ENCODE assay signal across 16 mouse cellular contexts in genomic region chr16:55435139-55435968, GRCm38 (mm10).
DNase-seq lines count a peak whose midpoint lies in the region; ATAC-seq lines count a peak whose summit lies in the region.
"Had no signal": no experiment of that assay in that cellular context is flagged by ENCODE, and none has a peak within 500 bp of the region (broad histone marks: within the 10 kb centered on the region; RNA-seq: fewer than 3 reads in every experiment).

No protein-coding gene starts in this region.

- H3K4me1 ChIP-seq in forebrain, embryonic 15.5 days = peaks cover 7% of the 10 kb centered on the region; the same call in 1 of the 2 replicates
- peaks cover 3% of the 10 kb centered on the region for H3K4me1 ChIP-seq in forebrain, embryonic 12.5 days
- H3K4me1 ChIP-seq in neural tube, embryonic 13.5 days (replicated peaks) = peaks cover 10% of the 10 kb centered on the region
- H3K4me1 ChIP-seq in neural tube, embryonic 15.5 days = no peaks in the 10 kb centered on the region
- H3K4me1 ChIP-seq: limb, embryonic 15.5 days had no signal

- H3K4me2 ChIP-seq in forebrain, embryonic 15.5 days (replicated peaks) = no peak overlapping the region
- H3K4me2 ChIP-seq in forebrain, embryonic 12.5 days = no peak overlapping the region
- H3K4me2 ChIP-seq in neural tube, embryonic 13.5 days = no peak overlapping the region
- no peak overlapping the region for H3K4me2 ChIP-seq in neural tube, embryonic 15.5 days
- H3K4me2 ChIP-seq: limb, embryonic 15.5 days had no signal

- no peaks in the 10 kb centered on the region for H3K36me3 ChIP-seq in forebrain, embryonic 15.5 days
- no peaks in the 10 kb centered on the region for H3K36me3 ChIP-seq in forebrain, embryonic 12.5 days (replicated peaks)
- H3K36me3 ChIP-seq in neural tube, embryonic 13.5 days = no peaks in the 10 kb centered on the region
- no peaks in the 10 kb centered on the region for H3K36me3 ChIP-seq in neural tube, embryonic 15.5 days
- H3K36me3 ChIP-seq: limb, embryonic 15.5 days had no signal

- 59% methylated on average over 4 of the region's 4 CpGs for WGBS in forebrain, embryonic 15.5 days
- 57% methylated on average over 4 of the region's 4 CpGs for WGBS in forebrain, embryonic 12.5 days
- WGBS in neural tube, embryonic 13.5 days = 39% methylated on average over 4 of the region's 4 CpGs
- 38% methylated on average over 4 of the region's 4 CpGs for WGBS in neural tube, embryonic 15.5 days

- no peak overlapping the region for H3K9ac ChIP-seq in forebrain, embryonic 15.5 days (replicated peaks)
- H3K9ac ChIP-seq in forebrain, embryonic 12.5 days = no peak overlapping the region
- H3K9ac ChIP-seq in neural tube, embryonic 13.5 days = no peak overlapping the region
- no peak overlapping the region for H3K9ac ChIP-seq in neural tube, embryonic 15.5 days (replicated peaks)
- H3K9ac ChIP-seq: limb, embryonic 15.5 days had no signal

- DNase-seq in layer of hippocampus, adult 18-20 months (ENCODE audit: low spot score in 2 of 2) = peak; percentile 3 to 43
- no peak for DNase-seq in layer of hippocampus, postnatal 10 days (ENCODE audit: low spot score in 2 of 2)
- no peak for DNase-seq in ovary, postnatal 10 days (ENCODE audit: low spot score)
- DNase-seq: adrenal gland, postnatal 25 days; cerebellum, postnatal 25 days; lung, adult 18-20 months; lung, postnatal 4 days; thymus, postnatal 36 days had no signal

- H3K27ac ChIP-seq in forebrain, embryonic 15.5 days (replicated peaks) = no peak overlapping the region
- H3K27ac ChIP-seq in forebrain, embryonic 12.5 days = no peak overlapping the region
- no peak overlapping the region for H3K27ac ChIP-seq in neural tube, embryonic 13.5 days (replicated peaks)
- H3K27ac ChIP-seq in neural tube, embryonic 15.5 days (replicated peaks) = no peak overlapping the region
- H3K27ac ChIP-seq: limb, embryonic 15.5 days; stomach, postnatal 0 days had no signal

- no peaks in the 10 kb centered on the region for H3K9me3 ChIP-seq in forebrain, embryonic 15.5 days
- H3K9me3 ChIP-seq in forebrain, embryonic 12.5 days = no peaks in the 10 kb centered on the region
- H3K9me3 ChIP-seq in neural tube, embryonic 13.5 days = no peaks in the 10 kb centered on the region
- H3K9me3 ChIP-seq in neural tube, embryonic 15.5 days (replicated peaks) = no peaks in the 10 kb centered on the region
- H3K9me3 ChIP-seq: limb, embryonic 15.5 days had no signal

- no peak overlapping the region for H3K4me3 ChIP-seq in forebrain, embryonic 15.5 days
- no peak overlapping the region for H3K4me3 ChIP-seq in forebrain, embryonic 12.5 days (replicated peaks)
- H3K4me3 ChIP-seq in neural tube, embryonic 13.5 days = no peak overlapping the region
- H3K4me3 ChIP-seq in neural tube, embryonic 15.5 days (replicated peaks) = no peak overlapping the region
- H3K4me3 ChIP-seq: limb, embryonic 15.5 days had no signal

- ATAC-seq in forebrain, embryonic 15.5 days (replicated peaks) = peak; percentile 67; the same call in 1 of the 2 replicates
- ATAC-seq in forebrain, embryonic 12.5 days (ENCODE audit: low FRiP score) = no peak
- ATAC-seq in neural tube, embryonic 13.5 days (ENCODE audit: low read depth) = peak; percentile 47; the same call in 1 of the 2 replicates
- ATAC-seq in neural tube, embryonic 15.5 days (ENCODE audit: low FRiP score) = no peak
- ATAC-seq: activated CD4-positive, CD25-positive, alpha-beta regulatory T cell, adult 4 months; inflammation-experienced regulatory T-cells, adult 6 months had no signal

- H3K27me3 ChIP-seq in forebrain, embryonic 15.5 days = no peaks in the 10 kb centered on the region
- H3K27me3 ChIP-seq in forebrain, embryonic 12.5 days = no peaks in the 10 kb centered on the region
- no peaks in the 10 kb centered on the region for H3K27me3 ChIP-seq in neural tube, embryonic 13.5 days
- H3K27me3 ChIP-seq in neural tube, embryonic 15.5 days (replicated peaks) = no peaks in the 10 kb centered on the region
- H3K27me3 ChIP-seq: limb, embryonic 15.5 days had no signal

Comparison
In these comparisons a context has a peak if more than half of its experiments do, and no peak if none do; other contexts are left out.
1. ATAC-seq: peak in forebrain, embryonic 15.5 days (single experiment) and neural tube, embryonic 13.5 days (single experiment); none in forebrain, embryonic 12.5 days (single experiment) and neural tube, embryonic 15.5 days (single experiment).
2. DNase-seq: peak in layer of hippocampus, adult 18-20 months (2 of 2); none in layer of hippocampus, postnatal 10 days (0 of 2) and ovary, postnatal 10 days (single experiment).